Mouse (Mus musculus) liver, embryonic 14.5 days (tissue): ENCODE data around the gene Trit1. TPM values are rescaled to one million over a fixed set of nuclear protein-coding genes. Genes with fewer than 3 reads are reported as not detected.

Experiments used
- ATAC-seq: fragments of 200-750 bp; cut with Nextera tagmentation; 2 replicates; pipeline ENCODE4 v1.8.0; 2017; ENCODE audit warnings: moderate number of reproducible peaks, mild to moderate bottlenecking, moderate library complexity; ENCODE audit not compliant: insufficient read depth
- DNase-seq, 3 experiments: peaks; one replicate each; pipeline ENCODE4 v3.0.0-alpha.2; 2012 to 2013; ENCODE audit warnings: low read depth in 3 of 3, low spot score in 3 of 3
- H3K27ac ChIP-seq: fragments of 300-500 bp; sonication (generic); 2 replicates; pipeline ENCODE4 v1.5.1; 2014; ENCODE audit warnings: moderate library complexity, mild to moderate bottlenecking, control low read depth, inconsistent platforms
- H3K27me3 ChIP-seq: fragments of 300-500 bp; sonication (generic); 2 replicates; pipeline ENCODE4 v1.6.1; 2014; ENCODE audit warnings: mild to moderate bottlenecking, low read length, moderate library complexity; ENCODE audit not compliant: control insufficient read depth, insufficient read depth
- H3K36me3 ChIP-seq: fragments of 300-500 bp; sonication (generic); replicated peaks from 2 replicates; pipeline ENCODE4 v1.6.1; 2014; ENCODE audit warnings: low read depth; ENCODE audit not compliant: control insufficient read depth, insufficient read depth
- H3K4me1 ChIP-seq, 2 experiments: fragments of 200-500 bp in 1 of 2; fragments of 300-500 bp in 1 of 2; sonication (generic) in 1 of 2; replicated peaks; 2 replicates each; pipeline ENCODE4 v1.6.1; 2012 to 2014; ENCODE audit warnings: antibody characterized with exemption in 1 of 2, inconsistent platforms in 1 of 2, low read length in 1 of 2; ENCODE audit not compliant: control insufficient read depth in 2 of 2, insufficient read depth in 2 of 2
- H3K4me2 ChIP-seq: fragments of 300-500 bp; sonication (generic); 2 replicates; pipeline ENCODE4 v1.6.1; 2014; ENCODE audit warnings: low read depth, mild to moderate bottlenecking, control low read depth, moderate library complexity
- H3K4me3 ChIP-seq, 2 experiments: fragments of 200-500 bp in 1 of 2; fragments of 300-500 bp in 1 of 2; sonication (generic) in 1 of 2; 2 replicates each; pipeline ENCODE4 v1.5.1; 2012 to 2014; ENCODE audit warnings: low read depth in 2 of 2, low read length in 2 of 2, mild to moderate bottlenecking in 2 of 2, control low read depth in 1 of 2, inconsistent platforms in 1 of 2, moderate library complexity in 1 of 2; ENCODE audit not compliant: insufficient read depth in 1 of 2
- H3K9ac ChIP-seq: fragments of 300-500 bp; sonication (generic); replicated peaks from 2 replicates; pipeline ENCODE4 v1.6.1; 2014; ENCODE audit warnings: mild to moderate bottlenecking, control low read depth, moderate library complexity
- H3K9me3 ChIP-seq: fragments of 300-500 bp; sonication (generic); 2 replicates; pipeline ENCODE4 v1.6.1; 2016; ENCODE audit warnings: low read length, mixed read lengths; ENCODE audit not compliant: control insufficient read depth
- CTCF ChIP-seq: IDR thresholded peaks from 2 replicates; pipeline ENCODE4 v1.5.1; 2016; ENCODE audit warnings: antibody characterized with exemption, low read depth, control low read depth
- EP300 ChIP-seq: IDR thresholded peaks from 2 replicates; pipeline ENCODE4 v1.6.1; 2016; ENCODE audit warnings: antibody characterized with exemption, low read depth
- WGBS: fragments of 180-500 bp; shearing (Covaris S2); extraction: QIAGEN DNeasy Blood & Tissue Kit; methylation state at CpG from one replicate; pipeline ENCODE4 v1.1.7; 2014; ENCODE audit not compliant: insufficient replicate concordance; 5-methylcytosine and 5-hydroxymethylcytosine counted together
- polyA plus RNA-seq, 2 experiments: library from polyadenylated mRNA; depleted of rRNA in 1 of 2; stranded (reverse) in 1 of 2; unstranded in 1 of 2; fragments of >200 nt; fragmentation: Nextera tagmentation in 1 of 2; extraction: Ambion mirVana in 1 of 2; gene quantifications; 2 replicates each; pipeline versions ENCODE4 v1.2.1 to v1.2.3; 2012 to 2014

Gene Trit1
- polyA plus RNA-seq (2012; rRNA removed) (2.4 and 3.7 TPM in 2 replicates), polyA plus RNA-seq (2014; fragmentation: Nextera tagmentation; extraction: Ambion mirVana) (5.2 and 5.3 TPM in 2 replicates)

DNA sequence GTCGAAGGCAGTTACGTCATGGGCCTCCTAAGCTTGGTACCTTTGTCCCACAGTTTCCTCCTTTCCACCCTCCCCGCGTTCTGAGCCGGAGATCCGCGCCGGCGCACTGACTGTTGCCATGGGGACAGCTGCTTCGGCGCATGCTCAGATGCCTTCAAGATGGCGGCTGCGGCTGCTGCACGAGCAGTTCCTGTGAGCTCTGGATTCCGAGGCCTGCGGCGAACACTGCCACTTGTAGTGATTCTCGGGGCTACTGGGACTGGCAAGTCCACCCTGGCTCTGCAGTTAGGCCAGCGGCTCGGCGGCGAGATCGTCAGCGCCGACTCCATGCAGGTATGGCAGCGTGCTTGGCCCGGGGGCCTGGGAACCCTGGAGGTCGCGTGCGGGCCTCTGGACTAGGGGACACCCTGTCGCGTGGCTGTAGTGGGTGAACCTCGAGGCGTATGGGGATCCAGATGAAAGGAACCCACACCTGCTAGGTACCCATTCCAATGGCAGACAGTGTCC lies at the start of gene Trit1:
Gene Trit1, plus strand, starts transcription at position 147 of the 507 bp plus-strand sequence.
- H3K9ac ChIP-seq = peak within 1 kb of the TSS; percentile 61
- no peak for TF ChIP-seq CTCF
- no peak for TF ChIP-seq EP300
- under 1% methylated on average over 34 of the region's 34 CpGs for WGBS
- peak within 1 kb of the TSS; percentile 78 for H3K4me2 ChIP-seq
- H3K9me3 ChIP-seq = no peaks in the 10 kb centered on the region
- ATAC-seq = peak; percentile 88
- peak; percentile 75 to 81 (median 76) for DNase-seq
- H3K27me3 ChIP-seq = no peaks in the 10 kb centered on the region
- no peak within 1 kb of the TSS for H3K27ac ChIP-seq
- peak within 1 kb of the TSS; percentile 68 to 69 for H3K4me3 ChIP-seq
- H3K36me3 ChIP-seq = no peaks in the 10 kb centered on the region; the same call in 1 of the 2 replicates
- peaks cover 8 to 12% of the 10 kb centered on the region in 2 experiments for H3K4me1 ChIP-seq

DNA sequence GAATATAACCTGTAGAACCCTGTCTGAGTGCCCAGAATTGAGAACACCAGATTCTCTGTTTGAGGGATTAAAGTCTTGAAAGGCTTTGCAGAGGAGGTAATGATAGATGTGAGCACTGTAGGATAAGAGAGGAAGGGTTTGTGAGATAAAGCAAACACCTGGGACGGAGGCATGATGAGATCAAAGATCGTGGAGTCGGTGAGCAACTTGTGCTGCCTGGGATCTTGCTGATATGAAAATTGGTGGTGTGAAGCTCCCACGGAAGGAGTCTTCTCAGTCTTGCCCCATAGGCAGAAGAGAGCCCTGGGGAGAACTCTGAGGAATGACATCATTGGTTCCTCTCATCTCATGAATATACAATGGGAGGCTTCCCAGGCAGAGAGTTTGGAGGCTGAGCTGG lies 48.3 kb upstream of the Trit1 start:
- Histone ChIP-seq H3K4me3 (no peak overlapping the region), H3K36me3 (no peaks in the 10 kb centered on the region), H3K4me2 (no peak overlapping the region), H3K27me3 (no peaks in the 10 kb centered on the region; the same call in none of the 2 replicates), H3K4me1 (no peaks in the 10 kb centered on the region), H3K27ac (no peak overlapping the region), H3K9ac (no peak overlapping the region), H3K9me3 (no peaks in the 10 kb centered on the region)
- ATAC-seq (no peak), DNase-seq (no peak)
- WGBS = 47% methylated on average over 4 of the region's 4 CpGs
- TF ChIP-seq CTCF (no peak), EP300 (no peak)

DNA sequence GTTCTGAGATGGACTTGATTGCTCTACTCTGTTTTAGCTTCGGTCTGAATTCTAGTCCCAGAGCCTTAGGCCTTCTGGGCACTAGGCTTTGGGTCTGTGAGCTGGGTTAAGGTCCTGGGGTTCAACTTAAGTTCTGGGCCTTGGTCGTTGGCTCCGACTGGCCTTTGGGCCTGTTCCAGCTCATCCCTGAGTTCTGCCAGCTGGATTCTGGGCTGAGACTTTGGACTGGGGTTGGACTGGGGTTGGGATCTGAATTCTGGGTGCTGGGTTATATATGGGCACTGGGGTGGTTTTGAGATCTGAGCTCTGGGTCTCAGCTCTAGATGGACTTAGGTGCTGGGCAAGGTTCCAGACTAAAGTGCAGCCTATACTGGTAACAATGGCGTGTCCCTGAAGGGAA lies 45.2 kb upstream of the Trit1 start:
- ATAC-seq = no peak
- Histone ChIP-seq H3K4me3 (no peak overlapping the region), H3K27me3 (no peaks in the 10 kb centered on the region), H3K4me1 (no peaks in the 10 kb centered on the region), H3K4me2 (no peak overlapping the region), H3K27ac (no peak overlapping the region), H3K36me3 (no peaks in the 10 kb centered on the region), H3K9me3 (no peaks in the 10 kb centered on the region), H3K9ac (no peak overlapping the region)
- no peak for DNase-seq
- 60% methylated on average over 4 of the region's 4 CpGs for WGBS
- no peak for TF ChIP-seq EP300
- no peak for TF ChIP-seq CTCF

DNA sequence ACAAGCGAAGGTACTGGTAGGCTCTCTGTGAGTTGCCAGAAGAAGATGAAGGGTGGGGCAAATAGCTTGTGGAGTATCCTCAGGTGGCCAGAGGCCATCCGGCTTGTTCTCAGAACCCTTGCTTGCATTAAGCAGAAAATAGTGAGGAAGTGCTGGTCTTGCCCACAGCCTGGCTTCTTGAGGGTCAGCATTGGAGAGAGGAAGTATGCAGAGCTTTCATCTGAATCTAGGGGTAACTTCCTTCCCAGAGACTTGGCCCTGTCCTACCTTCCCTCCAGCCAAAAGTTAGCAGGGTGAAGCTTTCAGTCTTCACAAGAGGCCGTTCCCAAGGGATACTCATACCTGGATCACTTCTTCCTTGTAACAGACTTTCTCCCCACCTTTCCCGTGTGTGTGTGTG lies 44.8 kb upstream of the Trit1 start:
- WGBS = 47% methylated on average over 4 of the region's 4 CpGs
- Histone ChIP-seq H3K4me3 (no peak overlapping the region), H3K27me3 (no peaks in the 10 kb centered on the region), H3K4me2 (no peak overlapping the region), H3K36me3 (no peaks in the 10 kb centered on the region), H3K4me1 (no peaks in the 10 kb centered on the region), H3K27ac (no peak overlapping the region), H3K9me3 (no peaks in the 10 kb centered on the region), H3K9ac (no peak overlapping the region)
- DNase-seq = no peak
- no peak for TF ChIP-seq CTCF
- TF ChIP-seq EP300 = no peak
- no peak for ATAC-seq

DNA sequence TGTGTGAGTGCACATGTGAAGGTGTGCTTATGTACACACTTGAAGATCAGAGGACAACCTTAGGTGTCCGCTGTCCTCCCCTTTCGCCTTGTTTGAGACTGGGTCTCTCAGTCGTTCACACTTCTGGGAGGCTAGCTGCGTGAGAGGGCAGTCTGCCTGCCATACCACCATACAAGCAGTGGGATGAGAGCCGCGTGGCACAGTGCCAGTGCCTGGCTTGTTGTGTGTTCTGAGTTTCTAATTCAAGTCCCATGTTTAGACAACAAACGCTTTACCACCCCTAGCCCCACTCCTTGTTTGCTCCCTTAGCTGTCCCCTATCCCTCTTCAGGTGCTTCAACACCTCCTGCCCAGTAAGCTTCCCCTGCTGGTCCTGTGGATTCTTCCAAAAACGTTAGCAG lies 44.3 kb upstream of the Trit1 start:
- Histone ChIP-seq H3K9ac (no peak overlapping the region), H3K36me3 (no peaks in the 10 kb centered on the region), H3K4me1 (no peaks in the 10 kb centered on the region), H3K4me3 (no peak overlapping the region), H3K4me2 (no peak overlapping the region), H3K27me3 (no peaks in the 10 kb centered on the region), H3K9me3 (no peaks in the 10 kb centered on the region), H3K27ac (no peak overlapping the region)
- ATAC-seq = no peak
- 54% methylated on average over 8 of the region's 8 CpGs for WGBS
- DNase-seq = no peak
- TF ChIP-seq EP300 = no peak
- TF ChIP-seq CTCF = no peak
